Mouse (Mus musculus) thymus, adult 2 months (tissue): Measurements from ENCODE around the gene Fam25c. TPM values are rescaled to one million over a fixed set of nuclear protein-coding genes. Genes with fewer than 3 reads are reported as not detected.
"Not testable (repeated sequence)": the region's sequence is repeated elsewhere in the genome, so short reads cannot be mapped to it uniquely, and the experiment has no call there.

ENCODE experiments used
- DNase-seq: peaks from one replicate; pipeline ENCODE4 v3.0.0; 2021
- H3K27ac ChIP-seq: fragments of 200-500 bp; 2 replicates; pipeline ENCODE4 v1.5.1; 2012; ENCODE audit warnings: low read length, control low read depth; ENCODE audit not compliant: control insufficient read depth, insufficient read depth
- H3K27me3 ChIP-seq: fragments of 200-500 bp; 2 replicates; pipeline ENCODE4 v1.6.1; 2012; ENCODE audit warnings: mild to moderate bottlenecking, low read length, moderate library complexity, mixed read lengths; ENCODE audit not compliant: control insufficient read depth, insufficient read depth
- H3K36me3 ChIP-seq: fragments of 200-500 bp; 2 replicates; pipeline ENCODE4 v1.6.1; 2012; ENCODE audit warnings: mild to moderate bottlenecking, low read length, moderate library complexity; ENCODE audit not compliant: control insufficient read depth, insufficient read depth
- H3K4me1 ChIP-seq: fragments of 200-500 bp; replicated peaks from 2 replicates; pipeline ENCODE4 v1.6.1; 2012; ENCODE audit warnings: low read length; ENCODE audit not compliant: control insufficient read depth, insufficient read depth
- H3K4me3 ChIP-seq: fragments of 200-500 bp; 2 replicates; pipeline ENCODE4 v1.5.1; 2012; ENCODE audit warnings: mild to moderate bottlenecking, low read length, control low read depth, moderate library complexity; ENCODE audit not compliant: control insufficient read depth, insufficient read depth
- CTCF ChIP-seq: fragments of 200-500 bp; IDR thresholded peaks from 2 replicates; pipeline ENCODE4 v1.5.1; 2012; ENCODE audit warnings: mild to moderate bottlenecking, control low read depth, low read length, moderate library complexity, borderline replicate concordance; ENCODE audit not compliant: control insufficient read depth, poor library complexity, insufficient read depth; ENCODE audit errors: extremely low read depth
- POLR2A ChIP-seq: fragments of 200-500 bp; IDR thresholded peaks from 2 replicates; pipeline ENCODE4 v1.6.1; 2012; ENCODE audit warnings: mild to moderate bottlenecking, low read length, control low read depth, moderate library complexity; ENCODE audit not compliant: control insufficient read depth, poor library complexity, insufficient read depth; ENCODE audit errors: extremely low read depth
- WGBS: fragments of 180-500 bp; shearing (Covaris S2); methylation state at CpG from one replicate; pipeline ENCODE4 v1.1.7; 2018; 5-methylcytosine and 5-hydroxymethylcytosine counted together
- polyA plus RNA-seq: library from polyadenylated mRNA; depleted of rRNA; stranded (reverse); fragments of >200 nt; gene quantifications from 2 replicates; pipeline ENCODE4 v1.2.3, GENCODE M21; 2012

Fam25c gene
- polyA plus RNA-seq, 1 experiment, result 2.2 TPM

DNA sequence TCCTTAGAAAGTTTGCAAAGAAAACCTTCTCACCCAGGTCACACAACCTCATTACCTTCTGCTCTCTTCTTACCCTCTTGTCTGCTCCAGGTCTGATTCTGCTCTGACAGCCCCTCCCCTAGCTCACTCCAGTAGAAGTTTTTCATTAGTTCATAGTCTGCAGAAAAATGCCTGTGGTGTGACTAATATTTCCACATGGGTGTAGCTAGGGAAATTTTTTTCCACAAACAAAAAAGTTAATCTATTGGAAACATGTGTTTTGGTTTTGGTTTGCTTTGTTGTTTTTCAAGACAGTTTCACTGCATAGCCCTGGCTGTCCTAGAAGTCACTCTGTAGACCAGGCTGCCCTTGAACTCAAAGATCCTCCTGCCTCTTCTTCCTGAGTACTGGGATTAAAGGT lies 37.1 kb downstream of the Fam25c start:
- Histone ChIP-seq H3K27me3 (no peaks in the 10 kb centered on the region), H3K4me1 (peaks cover 4% of the 10 kb centered on the region), H3K4me3 (no peak overlapping the region), H3K27ac (no peak overlapping the region), H3K36me3 (peaks cover 14% of the 10 kb centered on the region)
- TF ChIP-seq CTCF (no peak), POLR2A (no peak)
- no peak for DNase-seq

- TF ChIP-seq CTCF (no peak), POLR2A (no peak)
- peaks cover 10% of the 10 kb centered on the region for H3K36me3 ChIP-seq
- H3K27ac ChIP-seq, result no peak overlapping the region
- H3K27me3 ChIP-seq, result no peaks in the 10 kb centered on the region
- WGBS, result 52% methylated on average over 3 of the region's 3 CpGs
- H3K4me3 ChIP-seq, result no peak overlapping the region
- no peak for DNase-seq
- H3K4me1 ChIP-seq, result peaks cover 6% of the 10 kb centered on the region
Observed at GRCm38 (mm10) chr14:34317431-34317830, 37.8 kb downstream of the Fam25c start.

DNA sequence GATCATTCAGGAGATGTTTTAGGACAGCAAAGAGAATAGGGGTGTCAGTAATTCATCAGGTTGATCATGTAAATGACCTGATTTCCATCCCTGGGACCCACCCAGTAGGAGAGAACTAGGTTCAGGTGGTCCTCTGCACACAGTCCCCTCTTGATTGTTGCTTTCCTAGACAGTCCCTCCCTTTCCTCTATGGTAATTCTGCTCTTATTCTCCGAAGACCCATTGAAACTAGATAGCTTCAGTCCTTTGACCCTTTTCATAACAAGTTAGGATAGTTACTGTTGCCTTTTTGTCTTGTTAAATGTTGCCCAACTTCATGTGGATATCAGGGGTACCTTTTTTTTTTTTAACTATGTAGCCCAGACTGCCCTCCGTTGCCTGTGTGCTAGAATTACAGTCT lies 38.9 kb downstream of the Fam25c start:
- DNase-seq, result no peak
- H3K27me3 ChIP-seq, result no peaks in the 10 kb centered on the region
- H3K27ac ChIP-seq, result no peak overlapping the region
- no peak overlapping the region for H3K4me3 ChIP-seq
- peaks cover 6% of the 10 kb centered on the region for H3K4me1 ChIP-seq
- no peak for TF ChIP-seq CTCF
- TF ChIP-seq POLR2A, result no peak
- WGBS, result 93% methylated on average over 2 of the region's 2 CpGs
- H3K36me3 ChIP-seq, result peaks cover 9% of the 10 kb centered on the region

DNA sequence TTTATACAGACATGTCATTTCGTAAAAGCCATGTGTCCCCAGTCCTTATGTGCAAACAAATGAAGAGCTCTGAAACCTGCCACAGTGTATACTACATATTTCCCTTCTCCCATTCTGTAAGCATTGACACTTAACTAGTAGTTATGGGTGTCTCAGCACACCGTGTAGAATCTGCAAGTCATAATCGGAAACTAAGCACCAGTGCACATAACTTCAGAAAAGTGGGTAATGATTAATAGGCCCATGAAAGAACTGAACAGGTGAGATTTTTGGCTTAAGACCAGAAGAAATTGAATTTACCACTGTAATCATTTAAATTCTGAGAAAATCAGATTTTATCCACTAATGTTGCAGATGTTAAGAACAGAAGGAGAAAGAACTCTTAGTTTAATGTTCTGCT lies 40.4 kb downstream of the Fam25c start:
- H3K36me3 ChIP-seq, result peaks cover 1% of the 10 kb centered on the region; the same call in 1 of the 2 replicates
- peaks cover 7% of the 10 kb centered on the region for H3K4me1 ChIP-seq
- 71% methylated on average over 3 of the region's 3 CpGs for WGBS
- TF ChIP-seq CTCF (no peak), POLR2A (no peak)
- H3K27ac ChIP-seq, result no peak overlapping the region
- no peaks in the 10 kb centered on the region for H3K27me3 ChIP-seq
- H3K4me3 ChIP-seq, result no peak overlapping the region
- DNase-seq, result no peak

DNA sequence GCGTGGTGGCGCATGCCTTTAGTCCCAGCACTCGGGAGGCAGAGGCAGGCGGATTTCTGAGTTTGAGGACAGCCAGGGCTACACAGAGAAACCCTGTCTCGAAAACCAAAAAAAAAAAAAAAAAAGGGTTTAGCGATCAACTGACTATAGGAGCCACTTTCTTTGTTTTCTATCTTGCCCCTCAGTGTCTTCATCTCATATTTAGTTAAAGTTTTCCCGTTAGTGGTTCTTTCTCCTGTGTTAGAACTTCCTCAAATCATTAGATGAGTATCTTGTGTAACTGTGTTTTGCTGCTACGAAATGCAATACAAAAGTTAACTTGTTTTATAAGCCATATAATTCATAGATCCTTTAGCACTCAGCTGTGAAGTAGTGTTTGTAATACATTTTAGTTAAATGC lies 40.9 kb downstream of the Fam25c start:
- not testable (repeated sequence) for H3K27ac ChIP-seq, H3K27me3 ChIP-seq, DNase-seq, H3K4me1 ChIP-seq, H3K36me3 ChIP-seq, H3K4me3 ChIP-seq
- WGBS, result 65% methylated on average over 8 of the region's 8 CpGs

GRCm38 (mm10) chr14:34313612-34314011 lies 41.6 kb downstream of the Fam25c start:
- no peaks in the 10 kb centered on the region for H3K36me3 ChIP-seq
- WGBS, result 97% methylated on average over 3 of the region's 3 CpGs
- peaks cover 8% of the 10 kb centered on the region for H3K4me1 ChIP-seq
- H3K27ac ChIP-seq, result no peak overlapping the region
- H3K4me3 ChIP-seq, result no peak overlapping the region
- TF ChIP-seq CTCF (no peak), POLR2A (no peak)
- H3K27me3 ChIP-seq, result no peaks in the 10 kb centered on the region
- no peak for DNase-seq

DNA sequence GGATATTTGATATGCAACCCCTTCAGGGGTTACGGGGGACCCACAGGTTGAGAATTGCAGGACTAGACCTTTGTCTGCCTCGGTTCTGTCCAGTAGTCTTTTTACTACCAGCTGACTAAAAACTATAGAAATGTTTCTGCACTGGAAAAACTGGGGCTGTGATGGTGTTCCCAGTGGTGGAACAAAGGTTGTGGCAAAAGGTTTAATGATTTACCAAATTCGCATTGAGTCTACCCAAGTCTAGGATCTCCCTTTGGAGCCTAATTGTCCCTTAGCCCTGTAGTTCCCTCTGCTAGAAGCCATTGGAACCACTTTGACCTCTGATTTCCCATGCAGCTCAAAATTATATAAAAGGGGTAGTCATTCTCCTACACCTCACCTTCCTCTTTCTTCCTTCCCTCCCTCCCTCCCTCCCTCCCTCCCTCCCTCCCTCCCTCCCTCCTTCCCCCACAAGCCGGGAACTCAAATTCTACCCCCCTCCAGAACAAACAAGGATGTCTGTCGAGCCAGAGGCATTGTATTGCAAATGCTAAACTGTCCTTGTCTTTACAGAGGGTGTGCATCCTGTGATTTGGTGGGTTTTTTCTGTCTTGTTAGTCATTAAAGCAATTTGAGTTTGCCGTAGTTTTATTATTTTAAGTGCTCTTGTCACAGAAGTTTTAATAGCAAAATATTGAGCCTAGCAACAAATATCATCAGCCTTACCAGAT lies 42.7 kb downstream of the Fam25c start:
- H3K4me3 ChIP-seq, result no peak overlapping the region
- H3K36me3 ChIP-seq, result no peaks in the 10 kb centered on the region
- H3K27me3 ChIP-seq, result no peaks in the 10 kb centered on the region
- H3K4me1 ChIP-seq, result peaks cover 8% of the 10 kb centered on the region
- 41% methylated on average over 5 of the region's 6 CpGs for WGBS
- TF ChIP-seq CTCF (no peak), POLR2A (no peak)
- no peak for DNase-seq
- no peak overlapping the region for H3K27ac ChIP-seq
